Mouse (Mus musculus): ENCODE data around the gene Bnc2. TPM values are rescaled to one million over a fixed set of nuclear protein-coding genes. Genes with fewer than 3 reads are reported as not detected.

The Bnc2 gene
- polyA plus RNA-seq, 1 experiment, result 4.5 TPM

- Histone ChIP-seq H3K4me3 (ENCODE audit: insufficient read depth, poor library complexity, severe bottlenecking) (no peak overlapping the region), H3K36me3 (ENCODE audit: control insufficient read depth, insufficient read depth) (no peaks in the 10 kb centered on the region), H3ac (ENCODE audit: control insufficient read depth, insufficient read length, low read depth) (no peak overlapping the region), H3K27me3 (ENCODE audit: control insufficient read depth, insufficient read depth, insufficient read length) (no peaks in the 10 kb centered on the region), H3K79me2 (ENCODE audit: control insufficient read depth, insufficient read depth) (no peaks in the 10 kb centered on the region), H3K79me3 (ENCODE audit: low read depth) (no peaks in the 10 kb centered on the region)
- no peak for TF ChIP-seq FOSL1 (IDR thresholded peaks at IDR 0.05; ENCODE audit: insufficient read depth, low read length, poor library complexity, severe bottlenecking)
- no peak for TF ChIP-seq MYOG (IDR thresholded peaks at IDR 0.05; ENCODE audit: control insufficient read depth, extremely low read depth, insufficient read length)
- TF ChIP-seq USF1 (IDR thresholded peaks at IDR 0.05; ENCODE audit: low read depth), result no peak
- TF ChIP-seq CTCF (IDR thresholded peaks at IDR 0.05; ENCODE audit: control insufficient read depth, insufficient read depth, insufficient read length), result no peak
- TF ChIP-seq MAX (IDR thresholded peaks at IDR 0.05), result no peak
- TF ChIP-seq MYOD1 (IDR thresholded peaks at IDR 0.05; ENCODE audit: control insufficient read depth, insufficient read length, low read depth), result no peak
- no peak for TF ChIP-seq CEBPB (IDR thresholded peaks at IDR 0.05; ENCODE audit: low read depth)
Measured at GRCm38 (mm10) chr4:84482680-84483079, 192.4 kb downstream of the Bnc2 start.

GRCm38 (mm10) chr4:84472643-84473042 lies 202.4 kb downstream of the Bnc2 start:
- Histone ChIP-seq H3K79me3 (ENCODE audit: low read depth) (no peaks in the 10 kb centered on the region), H3K36me3 (ENCODE audit: control insufficient read depth, insufficient read depth) (no peaks in the 10 kb centered on the region), H3K4me3 (ENCODE audit: insufficient read depth, poor library complexity, severe bottlenecking) (no peak overlapping the region), H3ac (ENCODE audit: control insufficient read depth, insufficient read length, low read depth) (no peak overlapping the region), H3K27me3 (ENCODE audit: control insufficient read depth, insufficient read depth, insufficient read length) (no peaks in the 10 kb centered on the region), H3K79me2 (ENCODE audit: control insufficient read depth, insufficient read depth) (no peaks in the 10 kb centered on the region)
- TF ChIP-seq CEBPB (IDR thresholded peaks at IDR 0.05; ENCODE audit: low read depth), result no peak
- TF ChIP-seq USF1 (IDR thresholded peaks at IDR 0.05; ENCODE audit: low read depth), result no peak
- no peak for TF ChIP-seq MAX (IDR thresholded peaks at IDR 0.05)

- H3K79me3 ChIP-seq (ENCODE audit: low read depth), result no peaks in the 10 kb centered on the region
- no peak for TF ChIP-seq MYOG (IDR thresholded peaks at IDR 0.05; ENCODE audit: control insufficient read depth, extremely low read depth, insufficient read length)
- no peak for TF ChIP-seq MYOD1 (IDR thresholded peaks at IDR 0.05; ENCODE audit: control insufficient read depth, insufficient read length, low read depth)
- no peaks in the 10 kb centered on the region for H3K27me3 ChIP-seq (ENCODE audit: control insufficient read depth, insufficient read depth, insufficient read length)
- no peaks in the 10 kb centered on the region for H3K79me2 ChIP-seq (ENCODE audit: control insufficient read depth, insufficient read depth)
- H3K4me3 ChIP-seq (ENCODE audit: insufficient read depth, poor library complexity, severe bottlenecking), result no peak overlapping the region
- H3K36me3 ChIP-seq (ENCODE audit: control insufficient read depth, insufficient read depth), result no peaks in the 10 kb centered on the region
- H3ac ChIP-seq (ENCODE audit: control insufficient read depth, insufficient read length, low read depth), result no peak overlapping the region
Measured at GRCm38 (mm10) chr4:84470106-84470885, 204.8 kb downstream of the Bnc2 start.

GRCm38 (mm10) chr4:84469400-84469799 lies 205.7 kb downstream of the Bnc2 start:
- H3K79me3 ChIP-seq (ENCODE audit: low read depth), result no peaks in the 10 kb centered on the region
- H3K36me3 ChIP-seq (ENCODE audit: control insufficient read depth, insufficient read depth), result no peaks in the 10 kb centered on the region
- H3K27me3 ChIP-seq (ENCODE audit: control insufficient read depth, insufficient read depth, insufficient read length), result no peaks in the 10 kb centered on the region
- no peak overlapping the region for H3K4me3 ChIP-seq (ENCODE audit: insufficient read depth, poor library complexity, severe bottlenecking)
- no peak for TF ChIP-seq CEBPB (IDR thresholded peaks at IDR 0.05; ENCODE audit: low read depth)
- TF ChIP-seq CTCF (IDR thresholded peaks at IDR 0.05; ENCODE audit: control insufficient read depth, insufficient read depth, insufficient read length), result no peak
- TF ChIP-seq MYOD1 (IDR thresholded peaks at IDR 0.05; ENCODE audit: control insufficient read depth, insufficient read length, low read depth), result no peak
- no peak for TF ChIP-seq USF1 (IDR thresholded peaks at IDR 0.05; ENCODE audit: low read depth)
- TF ChIP-seq MAX (IDR thresholded peaks at IDR 0.05), result no peak
- no peak for TF ChIP-seq FOSL1 (IDR thresholded peaks at IDR 0.05; ENCODE audit: insufficient read depth, low read length, poor library complexity, severe bottlenecking)
- no peak for TF ChIP-seq MYOG (IDR thresholded peaks at IDR 0.05; ENCODE audit: control insufficient read depth, extremely low read depth, insufficient read length)
- H3ac ChIP-seq (ENCODE audit: control insufficient read depth, insufficient read length, low read depth), result no peak overlapping the region
- no peaks in the 10 kb centered on the region for H3K79me2 ChIP-seq (ENCODE audit: control insufficient read depth, insufficient read depth)

- H3K79me2 ChIP-seq (ENCODE audit: control insufficient read depth, insufficient read depth), result no peaks in the 10 kb centered on the region
- no peaks in the 10 kb centered on the region for H3K27me3 ChIP-seq (ENCODE audit: control insufficient read depth, insufficient read depth, insufficient read length)
- TF ChIP-seq CEBPB (IDR thresholded peaks at IDR 0.05; ENCODE audit: low read depth), result no peak
- TF ChIP-seq MYOD1 (IDR thresholded peaks at IDR 0.05; ENCODE audit: control insufficient read depth, insufficient read length, low read depth), result no peak
- TF ChIP-seq MYOG (IDR thresholded peaks at IDR 0.05; ENCODE audit: control insufficient read depth, extremely low read depth, insufficient read length), result no peak
- TF ChIP-seq MAX (IDR thresholded peaks at IDR 0.05), result no peak
- TF ChIP-seq USF1 (IDR thresholded peaks at IDR 0.05; ENCODE audit: low read depth), result no peak
- TF ChIP-seq FOSL1 (IDR thresholded peaks at IDR 0.05; ENCODE audit: insufficient read depth, low read length, poor library complexity, severe bottlenecking), result no peak
- no peak for TF ChIP-seq CTCF (IDR thresholded peaks at IDR 0.05; ENCODE audit: control insufficient read depth, insufficient read depth, insufficient read length)
- H3K4me3 ChIP-seq (ENCODE audit: insufficient read depth, poor library complexity, severe bottlenecking), result no peak overlapping the region
- no peaks in the 10 kb centered on the region for H3K36me3 ChIP-seq (ENCODE audit: control insufficient read depth, insufficient read depth)
- no peaks in the 10 kb centered on the region for H3K79me3 ChIP-seq (ENCODE audit: low read depth)
- H3ac ChIP-seq (ENCODE audit: control insufficient read depth, insufficient read length, low read depth), result no peak overlapping the region
Measured at GRCm38 (mm10) chr4:84467722-84468121, 207.4 kb downstream of the Bnc2 start.

GRCm38 (mm10) chr4:84458218-84458560 lies 216.9 kb downstream of the Bnc2 start:
- H3K4me3 ChIP-seq (ENCODE audit: insufficient read depth, poor library complexity, severe bottlenecking), result no peak overlapping the region
- TF ChIP-seq CEBPB (IDR thresholded peaks at IDR 0.05; ENCODE audit: low read depth), result no peak
- TF ChIP-seq CTCF (IDR thresholded peaks at IDR 0.05; ENCODE audit: control insufficient read depth, insufficient read depth, insufficient read length), result no peak
- no peak for TF ChIP-seq MYOD1 (IDR thresholded peaks at IDR 0.05; ENCODE audit: control insufficient read depth, insufficient read length, low read depth)
- TF ChIP-seq USF1 (IDR thresholded peaks at IDR 0.05; ENCODE audit: low read depth), result no peak
- TF ChIP-seq MYOG (IDR thresholded peaks at IDR 0.05; ENCODE audit: control insufficient read depth, extremely low read depth, insufficient read length), result no peak
- H3K79me3 ChIP-seq (ENCODE audit: low read depth), result no peaks in the 10 kb centered on the region
- H3K27me3 ChIP-seq (ENCODE audit: control insufficient read depth, insufficient read depth, insufficient read length), result no peaks in the 10 kb centered on the region
- H3K79me2 ChIP-seq (ENCODE audit: control insufficient read depth, insufficient read depth), result no peaks in the 10 kb centered on the region
- no peaks in the 10 kb centered on the region for H3K36me3 ChIP-seq (ENCODE audit: control insufficient read depth, insufficient read depth)
- no peak overlapping the region for H3ac ChIP-seq (ENCODE audit: control insufficient read depth, insufficient read length, low read depth)
